Mouse (Mus musculus): ENCODE measurements around the gene Fndc7. TPM values are rescaled to one million over a fixed set of nuclear protein-coding genes. Genes with fewer than 3 reads are reported as not detected.

Fndc7 gene
- polyA plus RNA-seq (2021), result 0.10 TPM

DNA sequence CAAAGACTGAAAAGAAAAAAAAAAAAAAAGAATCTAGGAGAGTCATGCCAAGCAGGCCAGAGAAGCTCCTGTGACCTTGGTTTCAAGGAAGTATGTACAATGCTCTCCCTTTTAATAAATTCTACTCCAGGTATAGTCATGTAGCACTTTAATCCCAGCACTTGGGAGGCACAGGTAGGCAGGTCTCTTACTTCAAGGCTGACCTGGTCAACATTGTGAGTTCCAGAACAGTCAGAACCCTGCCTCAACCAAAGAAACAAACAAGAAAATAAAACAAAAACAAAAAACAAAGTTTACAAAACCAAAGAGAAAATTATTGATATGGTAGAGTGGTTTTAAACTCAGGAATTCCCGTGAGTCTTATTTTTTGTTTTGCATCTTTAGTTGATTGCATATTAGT, at the start of gene Fndc7:
Fndc7 (minus strand) TSS at position 101 of the 400 bp plus-strand sequence.
- no peak for TF ChIP-seq CTCF (IDR thresholded peaks at IDR 0.05)
- ChIA-PET POLR2A (interaction anchor here (0.6 to 0.7 kb wide), 2 partner anchors 15 to 52 kb away, joined by 3 read pairs; no protein-coding TSS in a partner anchor), CTCF (interaction anchor here (1.1 to 1.7 kb wide), 2 partner anchors 32 to 49 kb away, joined by 3 to 4 read pairs; no protein-coding TSS in a partner anchor)
- no peaks in the 10 kb centered on the region for H3K27me3 ChIP-seq
- ATAC-seq, result no peak
- in situ Hi-C loops (cut with MboI; ENCODE audit: low pct_unique_long_range_greater_than_20kb), result no loop called here
- DNase-seq (ENCODE audit: low read depth, low spot score), result no peak

DNA sequence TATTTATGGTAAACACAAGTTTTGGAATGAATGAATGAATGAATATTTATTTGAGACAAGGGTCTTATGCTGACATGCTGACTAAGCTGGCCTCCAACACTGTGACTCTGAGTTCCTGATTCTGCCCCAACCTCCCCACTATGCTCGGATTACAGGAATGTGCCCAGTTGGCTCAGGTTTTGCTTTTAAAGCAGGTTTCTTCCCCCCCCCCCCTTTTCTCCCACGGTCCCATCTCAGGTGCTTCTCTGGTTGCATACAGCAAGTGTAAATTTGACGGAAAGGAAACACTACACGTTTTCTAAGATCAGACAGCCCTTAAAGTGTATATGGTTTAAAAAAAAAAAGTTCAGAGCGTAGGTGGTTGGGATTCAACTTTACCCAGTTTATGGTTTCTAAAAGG, 49.8 kb upstream of the Fndc7 start, which contains the start of gene Henmt1:
Henmt1 (plus strand) TSS at position 301 of the 400 bp plus-strand sequence.
- in situ Hi-C loops (cut with MboI; ENCODE audit: low pct_unique_long_range_greater_than_20kb), result no loop called here
- no peak for TF ChIP-seq CTCF (IDR thresholded peaks at IDR 0.05)
- no peaks in the 10 kb centered on the region for H3K27me3 ChIP-seq
- ATAC-seq, result no peak
- ChIA-PET POLR2A (no interaction called here), CTCF (interaction anchor here (0.8 kb wide), 1 partner anchor 14 kb away, joined by 3 read pairs; no protein-coding TSS in a partner anchor)
- DNase-seq (ENCODE audit: low read depth, low spot score), result no peak

DNA sequence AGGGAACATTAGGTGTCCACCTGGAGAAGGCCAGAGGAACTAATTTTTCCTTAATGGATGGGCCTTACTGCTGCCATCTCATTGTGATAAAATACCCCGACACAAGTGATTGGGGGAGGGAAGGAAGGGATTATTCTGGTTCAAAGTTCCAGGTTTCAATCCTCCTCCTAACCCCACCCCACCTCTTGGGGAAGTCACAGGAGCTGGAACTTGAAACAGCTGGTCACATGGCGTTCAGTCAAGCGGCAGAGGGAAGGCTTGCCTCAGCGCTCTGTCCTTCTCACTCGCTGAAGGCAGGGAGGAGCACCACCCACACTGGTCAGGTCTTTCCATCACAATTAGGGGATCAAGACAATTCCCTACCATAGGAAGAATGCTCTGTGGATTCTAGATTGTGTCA, 48.9 kb upstream of the Fndc7 start:
- TF ChIP-seq CTCF (IDR thresholded peaks at IDR 0.05), result no peak
- ATAC-seq (no peak), DNase-seq (ENCODE audit: low read depth, low spot score) (no peak)
- in situ Hi-C loops (cut with MboI; ENCODE audit: low pct_unique_long_range_greater_than_20kb), result no loop called here
- ChIA-PET CTCF (no interaction called here), POLR2A (no interaction called here)
- H3K27me3 ChIP-seq, result no peaks in the 10 kb centered on the region

DNA sequence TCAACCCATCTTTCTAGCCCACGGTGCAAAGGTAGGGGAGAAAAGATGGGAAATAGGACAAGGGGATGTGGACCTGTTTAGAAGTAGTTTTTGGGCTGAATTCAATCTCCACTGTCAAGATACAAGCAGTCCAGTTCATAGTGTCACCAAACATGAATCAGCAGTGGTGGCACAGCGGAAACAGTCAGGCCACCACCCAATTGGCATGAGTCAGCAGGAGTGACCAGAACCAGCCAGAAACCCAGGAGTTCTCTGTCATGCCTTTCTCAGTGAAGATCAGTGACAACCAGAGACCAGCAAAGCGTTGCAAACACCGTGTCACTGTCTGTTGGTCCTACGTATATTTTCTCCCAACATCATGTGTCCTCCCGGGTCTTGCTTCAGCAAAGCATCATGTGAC, 43.7 kb upstream of the Fndc7 start:
- ChIA-PET CTCF (interaction anchor here (1.6 kb wide), 1 partner anchor 31 kb away, joined by 3 read pairs; no protein-coding TSS in a partner anchor), POLR2A (no interaction called here)
- no peak for ATAC-seq
- no peaks in the 10 kb centered on the region for H3K27me3 ChIP-seq
- no peak for DNase-seq (ENCODE audit: low read depth, low spot score)
- in situ Hi-C loops (cut with MboI; ENCODE audit: low pct_unique_long_range_greater_than_20kb), result no loop called here
- no peak for TF ChIP-seq CTCF (IDR thresholded peaks at IDR 0.05)

DNA sequence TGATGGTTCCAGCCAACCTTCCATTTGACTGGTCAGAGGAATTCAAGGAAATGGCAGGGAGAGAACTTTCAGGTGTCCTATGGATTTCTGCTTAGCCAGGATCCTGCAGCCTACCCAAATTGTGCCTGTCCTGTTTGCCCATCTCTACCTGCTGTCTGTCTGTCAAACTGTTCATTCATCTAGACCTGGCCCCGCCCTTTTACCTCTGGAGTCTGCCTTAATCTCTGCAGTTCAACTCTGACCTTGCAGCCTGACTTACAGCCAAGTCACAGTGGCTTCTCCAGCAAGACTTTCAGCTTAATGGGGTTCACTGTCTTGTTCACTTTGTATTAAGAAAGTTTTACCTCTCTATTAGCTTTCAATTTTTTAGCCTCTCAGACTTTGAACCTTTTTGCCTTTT, 36.5 kb upstream of the Fndc7 start:
- in situ Hi-C loops (cut with MboI; ENCODE audit: low pct_unique_long_range_greater_than_20kb), result no loop called here
- TF ChIP-seq CTCF (IDR thresholded peaks at IDR 0.05), result no peak
- H3K27me3 ChIP-seq, result no peaks in the 10 kb centered on the region
- POLR2A ChIA-PET, result interaction anchor here (0.6 kb wide), 1 partner anchor 26 kb away, joined by 3 read pairs; no protein-coding TSS in a partner anchor
- DNase-seq (ENCODE audit: low read depth, low spot score) (no peak), ATAC-seq (no peak)
- CTCF ChIA-PET, result interaction anchor here (1.1 to 1.3 kb wide), 2 partner anchors 9 to 100 kb away, joined by 3 read pairs; partner anchors contain the start of gene Fam102b

DNA sequence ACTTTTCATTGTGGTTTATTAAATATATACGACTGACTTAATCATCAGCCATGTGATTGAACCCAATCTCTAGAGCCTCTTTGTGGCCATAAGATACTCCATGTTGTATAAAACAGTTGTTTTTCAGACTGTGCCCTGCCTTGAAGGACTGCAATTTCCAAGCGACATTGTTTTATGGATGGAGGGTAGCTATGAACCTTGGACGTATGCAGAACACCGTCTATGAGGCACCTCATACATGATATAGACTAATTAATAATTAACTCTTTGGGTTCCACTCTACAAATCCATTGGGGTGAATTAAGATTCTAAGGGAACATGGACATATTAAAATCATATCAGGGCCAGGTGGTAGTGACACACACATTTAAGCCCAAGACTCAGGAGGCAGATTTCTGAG, 35.9 kb upstream of the Fndc7 start:
- TF ChIP-seq CTCF (IDR thresholded peaks at IDR 0.05), result no peak
- no peak for ATAC-seq
- ChIA-PET POLR2A (interaction anchor here (0.6 kb wide), 1 partner anchor 26 kb away, joined by 3 read pairs; no protein-coding TSS in a partner anchor), CTCF (interaction anchor here (0.6 to 1.3 kb wide), 4 partner anchors 9 to 85 kb away, joined by 3 to 4 read pairs (median 3); partner anchors contain the start of gene Henmt1)
- in situ Hi-C loops (cut with MboI; ENCODE audit: low pct_unique_long_range_greater_than_20kb), result no loop called here
- H3K27me3 ChIP-seq, result no peaks in the 10 kb centered on the region
- DNase-seq (ENCODE audit: low read depth, low spot score), result no peak

DNA sequence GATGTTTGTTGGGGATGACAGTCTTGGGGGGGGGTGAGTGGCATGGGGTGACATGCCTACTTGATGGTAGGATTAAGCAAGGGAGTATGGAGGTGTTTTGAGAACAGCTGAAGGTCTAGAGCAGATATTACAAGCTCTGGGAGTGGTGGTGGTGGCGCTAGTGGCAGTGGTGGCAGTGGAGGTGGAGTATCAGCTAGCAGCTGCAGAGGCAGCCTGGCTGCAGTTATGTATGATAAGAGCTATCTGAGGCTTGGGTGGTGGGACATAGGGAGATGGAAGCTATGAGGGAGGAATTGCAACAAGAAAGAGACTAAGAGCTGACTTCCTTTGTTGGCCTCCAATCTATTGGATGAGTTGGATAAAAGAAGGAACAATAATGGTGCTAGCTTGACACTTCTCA, 32.0 kb upstream of the Fndc7 start:
- CTCF ChIA-PET, result interaction anchor here (0.8 to 1.6 kb wide), 4 partner anchors 8 to 105 kb away, joined by 3 to 6 read pairs (median 4); partner anchors contain the start of gene Fam102b
- DNase-seq (ENCODE audit: low read depth, low spot score) (no peak), ATAC-seq (no peak)
- no peak for TF ChIP-seq CTCF (IDR thresholded peaks at IDR 0.05)
- H3K27me3 ChIP-seq, result no peaks in the 10 kb centered on the region
- POLR2A ChIA-PET, result no interaction called here
- in situ Hi-C loops (cut with MboI; ENCODE audit: low pct_unique_long_range_greater_than_20kb), result no loop called here

DNA sequence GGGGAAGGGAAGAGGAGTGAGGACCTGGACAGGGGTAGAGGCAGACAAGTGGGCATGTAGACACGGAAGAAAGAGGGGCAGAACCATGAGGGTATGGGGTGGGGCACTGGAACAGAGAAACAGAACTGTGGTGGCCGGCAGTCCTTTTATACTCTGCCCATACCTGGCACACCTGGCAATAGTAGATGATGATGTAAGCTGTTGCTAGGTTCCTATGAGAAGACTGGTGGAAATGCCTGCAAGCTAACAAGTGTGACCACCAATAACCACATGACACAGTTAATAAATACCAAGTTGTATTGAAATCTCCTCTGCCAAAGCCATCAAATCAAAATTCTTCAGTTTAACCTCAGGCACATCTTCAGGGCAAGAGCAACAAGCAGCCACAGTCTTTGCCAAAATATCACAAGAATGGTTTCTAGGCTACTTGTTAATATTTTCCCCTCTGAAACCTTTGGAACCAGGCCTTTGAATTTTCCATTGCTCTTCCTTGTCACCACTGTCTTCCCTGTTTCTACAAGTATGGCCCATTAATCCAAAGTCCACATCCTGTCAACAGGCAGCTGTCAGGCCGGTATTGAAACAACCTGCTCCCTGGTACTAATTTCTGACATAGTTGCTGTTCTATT, 30.7 kb upstream of the Fndc7 start:
- H3K27me3 ChIP-seq, result no peaks in the 10 kb centered on the region
- peak; percentile 37 for DNase-seq (ENCODE audit: low read depth, low spot score)
- ATAC-seq, result peak; percentile 69
- in situ Hi-C loops (cut with MboI; ENCODE audit: low pct_unique_long_range_greater_than_20kb), result no loop called here
- TF ChIP-seq CTCF (IDR thresholded peaks at IDR 0.05), result no peak
- POLR2A ChIA-PET, result interaction anchor here (1.4 kb wide), 1 partner anchor 9 kb away, joined by 3 read pairs; the partner anchor contains the start of gene Prpf38b
- CTCF ChIA-PET, result interaction anchor here (0.8 to 1.6 kb wide), 5 partner anchors 9 to 111 kb away, joined by 3 read pairs; partner anchors contain the start of gene Prpf38b

DNA sequence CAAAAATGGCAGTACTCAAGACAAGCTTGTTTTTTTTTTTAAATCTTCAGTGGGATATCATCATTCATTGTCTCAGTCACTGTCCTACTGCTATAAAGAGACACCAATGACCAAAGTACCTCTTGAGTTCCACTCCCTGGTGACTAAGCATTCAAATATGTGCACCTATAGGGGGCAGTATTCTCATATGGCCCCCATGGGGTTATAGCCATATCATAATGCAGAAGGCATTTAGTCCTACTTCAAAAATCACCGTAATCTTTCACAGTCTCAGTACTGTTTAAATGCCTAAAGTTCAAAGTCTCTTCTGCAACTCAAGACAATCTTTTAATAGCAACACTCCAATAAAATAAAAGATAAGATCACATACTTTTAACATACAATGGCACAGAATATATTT, 29.0 kb upstream of the Fndc7 start:
- ChIA-PET POLR2A (interaction anchor here (0.6 kb wide), 1 partner anchor 56 kb away, joined by 4 read pairs; no protein-coding TSS in a partner anchor), CTCF (interaction anchor here (0.7 to 1.3 kb wide), 4 partner anchors 8 to 73 kb away, joined by 3 read pairs; no protein-coding TSS in a partner anchor)
- TF ChIP-seq CTCF (IDR thresholded peaks at IDR 0.05), result no peak
- ATAC-seq (no peak), DNase-seq (ENCODE audit: low read depth, low spot score) (no peak)
- H3K27me3 ChIP-seq, result no peaks in the 10 kb centered on the region
- in situ Hi-C loops (cut with MboI; ENCODE audit: low pct_unique_long_range_greater_than_20kb), result no loop called here

DNA sequence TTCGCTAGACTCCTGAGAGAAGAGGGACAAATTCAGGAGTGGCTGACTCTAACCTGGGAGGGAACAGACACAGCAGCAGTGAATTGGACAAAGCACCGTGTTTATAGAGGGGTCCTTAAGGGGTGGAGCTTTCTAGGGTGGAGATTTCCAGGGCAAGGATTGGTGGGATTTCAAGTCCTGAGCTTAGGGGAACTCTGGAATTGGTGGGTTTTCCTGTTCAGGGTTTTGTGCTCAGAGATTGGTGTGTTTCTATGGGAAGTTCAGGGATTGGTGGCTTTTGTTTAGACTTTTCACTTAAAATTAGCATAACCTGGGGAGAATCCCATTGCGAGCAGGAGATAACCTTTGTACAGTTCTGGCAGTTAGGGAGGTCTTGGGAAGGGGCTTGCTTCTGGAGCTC, 28.2 kb upstream of the Fndc7 start:
- ChIA-PET POLR2A (interaction anchor here (0.6 kb wide), 1 partner anchor 11 kb away, joined by 6 read pairs; no protein-coding TSS in a partner anchor), CTCF (interaction anchor here (0.7 to 2.5 kb wide), 4 partner anchors 7 to 55 kb away, joined by 3 to 10 read pairs (median 3); no protein-coding TSS in a partner anchor)
- ATAC-seq, result no peak
- in situ Hi-C loops (cut with MboI; ENCODE audit: low pct_unique_long_range_greater_than_20kb), result no loop called here
- no peak for TF ChIP-seq CTCF (IDR thresholded peaks at IDR 0.05)
- DNase-seq (ENCODE audit: low read depth, low spot score), result no peak
- H3K27me3 ChIP-seq, result no peaks in the 10 kb centered on the region

DNA sequence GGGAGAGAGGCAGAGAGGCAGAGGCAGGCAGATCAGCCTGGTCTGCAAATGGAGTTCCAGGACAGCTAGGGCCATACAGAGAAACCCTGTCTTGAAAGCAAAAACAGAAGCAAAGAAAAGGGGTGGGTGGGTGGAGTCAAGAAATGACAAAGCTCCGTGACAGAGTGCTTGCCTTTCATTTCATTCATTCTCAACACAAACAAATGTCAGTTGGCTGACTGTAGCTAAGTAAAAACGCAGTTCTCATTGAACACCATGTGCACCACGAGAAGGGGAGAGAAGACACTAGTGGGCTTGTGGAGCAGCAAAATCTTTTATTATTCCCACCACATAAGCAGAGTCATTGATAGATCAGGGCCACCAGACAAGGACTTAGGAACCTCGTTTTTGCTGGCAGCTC, 27.0 kb upstream of the Fndc7 start:
- H3K27me3 ChIP-seq, result no peaks in the 10 kb centered on the region
- ATAC-seq (no peak), DNase-seq (ENCODE audit: low read depth, low spot score) (no peak)
- TF ChIP-seq CTCF (IDR thresholded peaks at IDR 0.05), result no peak
- in situ Hi-C loops (cut with MboI; ENCODE audit: low pct_unique_long_range_greater_than_20kb), result no loop called here
- ChIA-PET CTCF (interaction anchor here (1.0 to 2.5 kb wide), 3 partner anchors 8 to 42 kb away, joined by 3 to 10 read pairs (median 4); no protein-coding TSS in a partner anchor), POLR2A (no interaction called here)
